Mouse (Mus musculus): ENCODE measurements around the gene Fpgs. TPM values are rescaled to one million over a fixed set of nuclear protein-coding genes. Genes with fewer than 3 reads are reported as not detected.
A peak's percentile ranks its signal among the peaks of the same experiment; 100 is the strongest.

Gene Fpgs
- 16.9 and 17.6 TPM in 2 replicates for polyA plus RNA-seq (2015; fragmentation: Nextera tagmentation; extraction: Ambion mirVana)

GRCm38 (mm10) chr2:32704021-32704421 lies at the start of gene Fpgs:
Gene Fpgs (minus strand): TSS chr2:32704145.

GRCm38 (mm10) chr2:32740916-32741272 lies 36.9 kb upstream of the Fpgs start, which contains the start of gene 6330409D20Rik:
Gene 6330409D20Rik (minus strand): TSS chr2:32741016.

GRCm38 (mm10) chr2:32720681-32721229 lies 16.8 kb upstream of the Fpgs start, which contains the start of gene Sh2d3c:
Gene Sh2d3c (plus strand): TSS chr2:32721055.

GRCm38 (mm10) chr2:32712934-32713817 lies 9.2 kb upstream of the Fpgs start, which contains the start of gene Cdk9:
Gene Cdk9 (minus strand): TSS chr2:32713076.

GRCm38 (mm10) chr2:32646379-32647056 lies 57.4 kb downstream of the Fpgs start, which contains the start of gene Eng:
Gene Eng (plus strand): TSS chr2:32646595.

MicroRNAs within 50 kb of the gene (microRNA counts, 519-probe panel; counts per million panel counts)
- microRNA mmu-miR-1954 (296 counts per million, percentile 58 among the panel's probes with 10 or more counts), microRNA mmu-miR-2861 (296 counts per million, percentile 58 among the panel's probes with 10 or more counts)

Small RNA genes lying within 50 kb of the gene (microRNA-seq; reads per million reads assigned to microRNA genes)
- gene Gm47291 (0 reads per million in 2 experiments), gene Mir1954 (0 to 0.21 reads per million in 2 experiments), gene Mir2861 (0 to 0.10 reads per million in 2 experiments), gene Mir3960 (0 reads per million in 2 experiments), gene Mir8093 (0 to 0.20 reads per million in 2 experiments)

Other genes starting within 250 kb of the Fpgs start
- 1.8 and 3.1 TPM in 2 replicates for gene Fam102a, start 168.8 kb downstream of the Fpgs start, polyA plus RNA-seq (2015; fragmentation: Nextera tagmentation; extraction: Ambion mirVana)
- 50.5 and 51.5 TPM in 2 replicates for gene Dpm2, start 133.3 kb downstream of the Fpgs start, polyA plus RNA-seq (2015; fragmentation: Nextera tagmentation; extraction: Ambion mirVana)
- gene Pip5kl1, start 129.3 kb downstream of the Fpgs start, polyA plus RNA-seq (2015; fragmentation: Nextera tagmentation; extraction: Ambion mirVana), result not detected in 2 replicates
- not detected in 2 replicates for gene 9430097D07Rik, start 128.5 kb downstream of the Fpgs start, polyA plus RNA-seq (2015; fragmentation: Nextera tagmentation; extraction: Ambion mirVana)
- 72.8 and 75.4 TPM in 2 replicates for gene St6galnac4, start 117.0 kb downstream of the Fpgs start, polyA plus RNA-seq (2015; fragmentation: Nextera tagmentation; extraction: Ambion mirVana)
- 30.5 and 35.3 TPM in 2 replicates for gene St6galnac6, start 104.4 kb downstream of the Fpgs start, polyA plus RNA-seq (2015; fragmentation: Nextera tagmentation; extraction: Ambion mirVana)
- 1,121 and 1,290 TPM in 2 replicates for gene Ak1, start 82.4 kb downstream of the Fpgs start, polyA plus RNA-seq (2015; fragmentation: Nextera tagmentation; extraction: Ambion mirVana)
- gene Eng, start 57.5 kb downstream of the Fpgs start, polyA plus RNA-seq (2015; fragmentation: Nextera tagmentation; extraction: Ambion mirVana), result 53.3 and 56.7 TPM in 2 replicates
- 39.9 and 45.0 TPM in 2 replicates for gene Cdk9, start 8.9 kb upstream of the Fpgs start, polyA plus RNA-seq (2015; fragmentation: Nextera tagmentation; extraction: Ambion mirVana)
- 14.7 and 15.3 TPM in 2 replicates for gene Sh2d3c, start 16.9 kb upstream of the Fpgs start, polyA plus RNA-seq (2015; fragmentation: Nextera tagmentation; extraction: Ambion mirVana)
- gene 6330409D20Rik, start 36.9 kb upstream of the Fpgs start, polyA plus RNA-seq (2015; fragmentation: Nextera tagmentation; extraction: Ambion mirVana), result 0.28 TPM in 1 of 2 replicates, not detected in the other
- 25.0 and 32.8 TPM in 2 replicates for gene Tor2a, start 53.1 kb upstream of the Fpgs start, polyA plus RNA-seq (2015; fragmentation: Nextera tagmentation; extraction: Ambion mirVana)
- 0.13 and 0.16 TPM in 2 replicates for gene Ttc16, start 71.5 kb upstream of the Fpgs start, polyA plus RNA-seq (2015; fragmentation: Nextera tagmentation; extraction: Ambion mirVana)
- 1.8 TPM in 2 replicates for gene Ptrh1, start 71.6 kb upstream of the Fpgs start, polyA plus RNA-seq (2015; fragmentation: Nextera tagmentation; extraction: Ambion mirVana)
- 0.46 TPM in 1 of 2 replicates, not detected in the other for gene Cfap157, start 80.3 kb upstream of the Fpgs start, polyA plus RNA-seq (2015; fragmentation: Nextera tagmentation; extraction: Ambion mirVana)
- 5.3 and 5.5 TPM in 2 replicates for gene Stxbp1, start 143.1 kb upstream of the Fpgs start, polyA plus RNA-seq (2015; fragmentation: Nextera tagmentation; extraction: Ambion mirVana)
- gene Fam129b, start 172.0 kb upstream of the Fpgs start, polyA plus RNA-seq (2015; fragmentation: Nextera tagmentation; extraction: Ambion mirVana), result 13.5 and 17.2 TPM in 2 replicates